Mouse (Mus musculus) adrenal gland, postnatal 36 days (tissue): ENCODE results near the gene Arhgdib. TPM values are rescaled to one million over a fixed set of nuclear protein-coding genes. Genes with fewer than 3 reads are reported as not detected.
"Not testable (repeated sequence)": the region's sequence is repeated elsewhere in the genome, so short reads cannot be mapped to it uniquely, and the experiment has no call there.

Experiments used
- DNase-seq, 2 experiments: peaks; one replicate each; pipeline ENCODE4 v3.0.0; 2021; ENCODE audit warnings: mixed read lengths in 1 of 2
- total RNA-seq, 2 experiments: library from RNA; stranded (reverse); gene quantifications; 2 replicates each; pipeline ENCODE4 v1.2.3; 2021

Gene Arhgdib
- total RNA-seq, 2 experiments from 2014 or later = 20.4 to 24.2 TPM

DNA sequence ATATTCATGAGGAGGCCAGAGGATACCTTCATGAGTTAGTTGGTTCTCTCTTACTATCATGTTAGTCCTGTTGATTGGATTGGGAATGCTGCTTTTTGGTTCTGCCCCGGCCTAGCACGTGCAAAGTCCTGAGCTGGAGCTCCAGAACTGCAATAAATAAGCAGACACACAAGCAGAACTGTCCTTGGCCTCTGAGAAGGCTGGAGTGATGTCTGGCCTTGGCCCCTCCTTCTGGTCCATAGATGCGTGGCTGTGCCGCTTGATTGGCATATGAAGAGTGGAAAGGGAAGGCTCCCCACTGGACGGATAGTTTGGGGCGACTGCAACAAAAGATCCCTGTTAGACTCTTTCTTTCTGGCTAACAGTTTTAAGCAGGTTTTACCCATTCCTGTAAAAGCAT, 52.6 kb downstream of the Arhgdib start:
- DNase-seq = peak; percentile 41 to 51

DNA sequence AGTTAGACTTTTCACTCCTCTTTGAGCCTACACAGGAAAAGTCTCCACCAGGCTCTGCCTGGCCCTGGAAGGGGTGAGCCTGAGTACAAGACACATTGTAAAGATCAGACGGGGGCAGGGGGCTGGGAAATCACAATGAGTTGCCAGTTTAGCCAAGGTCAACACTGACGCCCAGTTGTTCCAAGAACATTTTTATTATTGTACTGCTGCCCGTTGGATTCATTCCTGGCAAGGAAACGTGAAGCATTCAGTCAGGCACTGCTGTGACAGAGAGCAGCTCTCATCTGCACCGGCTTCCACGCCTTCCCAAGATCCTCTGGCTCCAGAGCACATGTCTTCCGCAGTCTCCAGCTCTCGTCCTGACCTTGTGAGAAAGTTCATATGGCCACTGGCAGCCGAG, 53.8 kb downstream of the Arhgdib start:
- DNase-seq = peak; percentile 66 to 74

DNA sequence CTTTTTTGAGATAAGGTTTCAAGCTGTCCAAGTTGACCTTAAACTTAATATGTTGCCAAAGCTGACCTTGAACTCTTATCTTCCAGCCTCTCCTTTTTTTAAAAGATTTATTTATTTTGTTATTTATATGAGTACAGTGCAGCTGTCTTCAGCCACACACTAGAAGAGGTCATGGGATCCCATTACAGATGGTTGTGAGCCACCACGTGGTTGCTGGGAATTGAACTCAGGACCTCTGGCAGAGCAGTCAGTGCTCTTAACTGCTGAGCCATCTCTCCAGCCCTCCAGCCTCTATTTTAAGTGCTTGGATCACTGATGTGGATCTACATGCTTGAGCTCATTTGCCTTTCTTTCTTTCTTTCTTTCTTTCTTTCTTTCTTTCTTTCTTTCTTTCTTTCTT, 56.9 kb downstream of the Arhgdib start:
- not testable (repeated sequence) for DNase-seq

DNA sequence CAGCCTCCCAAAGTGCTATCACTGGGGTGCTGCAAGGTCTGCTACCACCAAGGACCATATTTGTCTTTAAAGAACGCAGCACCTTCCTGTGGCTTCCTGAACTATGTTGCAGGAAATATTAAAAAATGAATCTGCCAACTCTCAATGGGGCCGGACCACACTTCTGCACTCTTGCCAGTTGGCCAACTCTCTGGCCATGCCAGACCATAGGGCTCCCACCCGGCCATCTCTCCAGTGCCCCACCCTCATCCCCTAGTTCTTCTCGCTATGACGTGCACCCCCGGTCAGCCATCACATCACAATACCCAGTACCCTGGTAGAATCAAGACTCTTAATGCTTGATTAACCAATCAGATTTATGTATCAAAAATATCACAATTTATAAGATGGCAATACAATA, 57.7 kb downstream of the Arhgdib start:
- DNase-seq = no peak

DNA sequence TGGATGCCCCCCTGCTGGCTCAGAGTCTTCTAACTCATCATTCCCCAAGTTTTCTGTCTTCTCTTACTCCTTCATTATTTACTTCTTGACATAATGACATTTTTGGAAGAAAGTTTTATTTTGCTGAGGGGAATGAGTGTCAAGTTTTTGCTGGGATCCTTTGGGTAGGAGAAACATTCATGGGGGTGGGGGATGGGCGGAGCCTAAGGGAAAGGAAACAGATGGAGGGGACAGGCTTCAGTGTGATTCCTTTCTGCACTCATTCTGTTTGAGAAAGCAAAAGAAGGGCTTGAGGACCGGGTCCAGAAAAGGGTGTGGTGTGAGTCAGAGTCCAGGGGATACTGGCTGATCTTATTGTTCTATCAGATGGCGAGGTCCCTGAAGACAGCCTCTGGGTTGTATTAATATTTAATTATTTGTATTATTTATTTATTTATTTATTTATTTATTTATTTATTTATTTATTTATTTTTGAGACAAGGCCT, 58.2 kb downstream of the Arhgdib start:
- no peak for DNase-seq

- no peak for DNase-seq
Observed at GRCm38 (mm10) chr6:136881678-136882077, 60.0 kb downstream of the Arhgdib start.

DNA sequence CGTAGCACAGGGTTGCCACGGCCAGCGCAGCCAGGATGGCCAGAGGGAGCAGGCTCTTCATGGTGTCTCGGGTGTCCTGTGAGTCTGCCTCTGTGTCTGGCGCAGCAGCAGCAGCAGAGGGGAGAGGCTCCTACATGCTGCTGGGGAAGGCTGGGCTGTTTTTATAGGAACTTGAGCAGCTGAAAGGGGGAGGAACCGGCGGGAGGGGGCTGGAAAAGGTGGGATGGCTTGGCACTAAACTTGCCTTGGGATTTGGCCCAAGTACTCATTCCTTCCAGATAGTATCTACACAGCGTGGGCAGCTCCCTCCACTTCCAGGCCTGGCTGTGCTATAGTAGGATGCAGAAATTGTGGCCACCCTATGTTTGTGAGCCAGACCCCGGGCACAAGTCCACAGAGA, 66.0 kb downstream of the Arhgdib start, which contains the start of gene Mgp:
TSS of gene Mgp (minus strand) at position 154 of the 400 bp plus-strand sequence.
- DNase-seq = no peak

DNA sequence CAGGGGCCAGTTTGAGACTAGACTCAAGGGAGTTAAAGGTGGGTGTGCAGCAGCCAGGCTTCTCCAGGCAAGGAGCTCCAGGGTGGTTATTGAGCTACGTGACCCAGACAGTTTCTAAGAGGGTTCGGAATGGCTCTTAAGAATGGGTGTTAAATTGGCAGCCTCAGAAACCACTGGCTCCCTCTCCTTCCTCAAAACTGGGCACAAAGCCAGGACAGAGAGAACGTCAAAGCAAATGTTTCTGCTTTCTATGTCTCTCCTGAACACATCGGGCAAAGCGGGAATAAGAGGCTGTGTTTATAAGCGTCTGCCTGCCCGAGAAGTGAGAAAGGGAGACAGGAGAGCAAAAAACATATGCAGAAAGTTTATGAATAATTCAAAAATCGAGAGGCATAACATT, 67.1 kb downstream of the Arhgdib start:
- DNase-seq = no peak

Other genes starting within 250 kb of the Arhgdib start
- not detected for gene Gucy2c, start 160.1 kb downstream of the Arhgdib start, total RNA-seq
- gene Hist4h4, start 137.5 kb downstream of the Arhgdib start, total RNA-seq = 10 to 100 TPM; 11.3 to 12.3 TPM
- gene H2afj, start 133.7 kb downstream of the Arhgdib start, total RNA-seq = 100 to 1,000 TPM; 173 to 208 TPM
- 1 to 10 TPM in 1 of 2 experiments, under 1 TPM in 1; 0.43 to 1.2 TPM for gene BC049715, start 114.3 kb downstream of the Arhgdib start, total RNA-seq
- 10 to 100 TPM; 77.0 to 78.2 TPM for gene Wbp11, start 113.7 kb downstream of the Arhgdib start, total RNA-seq
- gene Smco3, start 106.4 kb downstream of the Arhgdib start, total RNA-seq = under 1 TPM in 1 of 2 experiments, not detected in 1; 0.20 TPM
- gene Art4, start 84.2 kb downstream of the Arhgdib start, total RNA-seq = 1 to 10 TPM; 3.6 to 6.0 TPM
- 100 to 1,000 TPM; 136 to 192 TPM for gene Mgp, start 66.1 kb downstream of the Arhgdib start, total RNA-seq
- under 1 TPM in 1 of 2 experiments, not detected in 1; 0.26 TPM for gene Erp27, start 19.7 kb downstream of the Arhgdib start, total RNA-seq
- not detected for gene Pde6h, start 18.1 kb downstream of the Arhgdib start, total RNA-seq
- 100 to 1,000 TPM; 144 to 165 TPM for gene Rerg, start 228.6 kb upstream of the Arhgdib start, total RNA-seq